Comparison of ENCODE assay signal across 7 mouse cellular contexts in the genomic region with DNA sequence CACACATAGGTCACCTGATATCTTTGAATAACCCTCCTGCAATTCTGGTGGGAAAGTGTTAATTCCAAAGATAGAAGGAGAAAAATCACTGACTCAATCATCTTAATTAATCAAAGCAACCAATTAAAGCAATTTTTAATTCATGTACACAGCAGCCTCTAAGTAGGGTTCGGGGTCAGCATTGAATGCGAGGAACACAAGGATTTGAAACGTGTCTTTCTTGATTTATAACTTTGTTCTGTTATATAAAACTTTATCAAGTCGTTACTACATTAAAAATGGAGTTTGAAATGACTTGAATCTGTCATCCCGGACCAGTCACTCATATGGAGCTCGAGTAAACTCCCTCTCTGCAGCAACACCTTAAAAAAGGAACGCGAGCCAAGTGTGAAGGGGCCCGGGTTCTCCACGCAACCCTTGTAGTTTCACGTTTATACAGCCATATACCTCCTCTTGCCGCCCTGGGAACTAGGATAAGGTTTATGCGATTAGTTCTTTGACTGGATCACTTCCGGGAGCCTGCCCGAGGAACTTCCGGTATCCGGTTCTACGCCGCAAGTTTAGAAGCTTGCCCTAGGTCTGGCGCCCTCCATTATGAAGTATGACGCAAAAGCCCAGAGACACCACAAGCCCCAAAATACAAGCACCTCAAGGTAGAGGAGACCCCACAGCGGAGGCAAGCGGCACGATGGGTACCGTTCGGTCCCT. TPM values are rescaled to one million over a fixed set of nuclear protein-coding genes. Genes with fewer than 3 reads are reported as not detected.
A peak's percentile ranks its signal among the peaks of the same experiment; 100 is the strongest.
DNase-seq lines count a peak whose midpoint lies in the region; ATAC-seq lines count a peak whose summit lies in the region.

No protein-coding gene starts in this region.

- H3K4me3 ChIP-seq in heart, embryonic 10.5 days = peak overlapping the region; percentile 66

- H3K27me3 ChIP-seq in heart, embryonic 10.5 days (ENCODE audit: insufficient read depth, poor library complexity, severe bottlenecking) = no peaks in the 10 kb centered on the region

- peak; percentile 98 for DNase-seq in 3T3-L1 (ENCODE audit: low read depth, low spot score)
- peak; percentile 94 for DNase-seq in CD4-positive, CD25-positive, alpha-beta regulatory T cell, adult 2 months (ENCODE audit: low read depth, low spot score)
- peak; percentile 93 for DNase-seq in embryo, embryonic 10.5 days (ENCODE audit: low spot score)
- peak; percentile 96 for DNase-seq in heart, embryonic 10.5 days (ENCODE audit: low spot score)
- DNase-seq in kidney, postnatal 10 days = peak; percentile 91
- DNase-seq in lung, adult 18-20 months = peak; percentile 93 to 94

- peak overlapping the region; percentile 99 for H3K27ac ChIP-seq in heart, embryonic 10.5 days

- WGBS in heart, embryonic 10.5 days = 10% methylated on average over 26 of the region's 26 CpGs

- no peaks in the 10 kb centered on the region for H3K9me3 ChIP-seq in heart, embryonic 10.5 days

- ATAC-seq in neutrophil, adult 5-6 weeks (ENCODE audit: extremely low read depth, insufficient number of reproducible peaks, low FRiP score, poor library complexity, severe bottlenecking) = peak; percentile 57

- peaks cover 11% of the 10 kb centered on the region for H3K4me1 ChIP-seq in heart, embryonic 10.5 days

- no peaks in the 10 kb centered on the region for H3K36me3 ChIP-seq in heart, embryonic 10.5 days

RNA-seq across cellular contexts. Expression of gene Zfp239, which starts 17.0 kb away (rescaled TPM):
- polyA plus RNA-seq in heart, embryonic 10.5 days (2016; fragmentation: Nextera tagmentation; extraction: Ambion mirVana) = 4.2 and 6.3 TPM in 2 replicates
- total RNA-seq in neutrophil, adult 5-6 weeks (2017) = 0.98 and 1.0 TPM in 2 replicates

RNA-seq across cellular contexts. Expression of gene Hnrnpf, which starts 21.3 kb away (rescaled TPM):
- polyA plus RNA-seq in heart, embryonic 10.5 days (2016; fragmentation: Nextera tagmentation; extraction: Ambion mirVana) = 660 and 767 TPM in 2 replicates
- 944 and 955 TPM in 2 replicates for total RNA-seq in neutrophil, adult 5-6 weeks (2017)

RNA-seq across cellular contexts. Expression of gene Zfp637, which starts 37.9 kb away (rescaled TPM):
- polyA plus RNA-seq in heart, embryonic 10.5 days (2016; fragmentation: Nextera tagmentation; extraction: Ambion mirVana) = 58.5 and 73.6 TPM in 2 replicates
- 12.8 and 15.5 TPM in 2 replicates for total RNA-seq in neutrophil, adult 5-6 weeks (2017)

RNA-seq across cellular contexts. Expression of gene Fxyd4, which starts 58.6 kb away (rescaled TPM):
- 2.2 and 4.1 TPM in 2 replicates for polyA plus RNA-seq in heart, embryonic 10.5 days (2016; fragmentation: Nextera tagmentation; extraction: Ambion mirVana)
- not detected in 2 replicates for total RNA-seq in neutrophil, adult 5-6 weeks (2017)

Comparison
In these comparisons a context has a peak if more than half of its experiments do, and no peak if none do; other contexts are left out.
1. Peak in every context shown above with its lines: DNase-seq, ATAC-seq, H3K4me3 ChIP-seq and H3K27ac ChIP-seq.